Mouse (Mus musculus): ENCODE measurements at regions not wholly inside any gene's neighbourhood (a gene's known extent, or its start where the extent isn't known, plus 50 kb on each side); places are given as distances from the start of the nearest gene placed in this dataset.

- DNase-seq: no peak
Observed at GRCm38 (mm10) chr9:32815473-32815872, 179.5 kb downstream of the Ets1 start.

GRCm38 (mm10) chr9:32816649-32817425, 180.8 kb downstream of the Ets1 start:
- peak; percentile 48 to 62 for DNase-seq

GRCm38 (mm10) chr9:32817442-32818358, 181.7 kb downstream of the Ets1 start:
- DNase-seq: peak in 1 of 2 experiments; percentile 20

GRCm38 (mm10) chr9:32823439-32824133, 187.6 kb downstream of the Ets1 start:
- DNase-seq: no peak

GRCm38 (mm10) chr9:32824134-32824531, 188.1 kb downstream of the Ets1 start:
- no peak for DNase-seq

GRCm38 (mm10) chr9:32830268-32830891, 194.4 kb downstream of the Ets1 start:
- DNase-seq: no peak

- DNase-seq: no peak
Observed at GRCm38 (mm10) chr9:32833373-32833772, 197.4 kb downstream of the Ets1 start.

- peak in 1 of 2 experiments; percentile 9 for DNase-seq
Observed at GRCm38 (mm10) chr9:32834751-32835625, 199.0 kb downstream of the Ets1 start.

- no peak for DNase-seq
Observed at GRCm38 (mm10) chr9:32835626-32835971, 199.6 kb downstream of the Ets1 start.

GRCm38 (mm10) chr9:32836371-32836770, 200.3 kb downstream of the Ets1 start:
- DNase-seq: no peak

GRCm38 (mm10) chr9:32847361-32847760, 211.3 kb downstream of the Ets1 start:
- no peak for DNase-seq

- DNase-seq: no peak
Observed at GRCm38 (mm10) chr9:32852282-32852681, 216.3 kb downstream of the Ets1 start.

- DNase-seq: no peak
Observed at GRCm38 (mm10) chr9:32863286-32863685, 227.3 kb downstream of the Ets1 start.

- no peak for DNase-seq
Observed at GRCm38 (mm10) chr9:32868936-32869335, 232.9 kb downstream of the Ets1 start.

- DNase-seq: peak in 1 of 2 experiments; percentile 20
Observed at GRCm38 (mm10) chr9:32874306-32874875, 238.4 kb downstream of the Ets1 start.

GRCm38 (mm10) chr9:32882819-32883587, 247.0 kb downstream of the Ets1 start:
- DNase-seq: no peak

- DNase-seq: peak; percentile 15 to 36
Observed at GRCm38 (mm10) chr9:32886008-32886650, 250.1 kb downstream of the Ets1 start.

GRCm38 (mm10) chr9:32899801-32900200, 263.8 kb downstream of the Ets1 start:
- DNase-seq: no peak

- DNase-seq: peak; percentile 66 to 76
Observed at GRCm38 (mm10) chr9:32901287-32901686, 265.3 kb downstream of the Ets1 start.
